Mouse (Mus musculus) embryonic facial prominence, embryonic 14.5 days (tissue): ENCODE data around the gene Slc25a11. TPM values are rescaled to one million over a fixed set of nuclear protein-coding genes. Genes with fewer than 3 reads are reported as not detected.
A peak's percentile ranks its signal among the peaks of the same experiment; 100 is the strongest.

Experiments
- ATAC-seq: fragments of 200-750 bp; cut with Nextera tagmentation; 2 replicates; pipeline ENCODE4 v1.8.0; 2017; ENCODE audit warnings: low read depth, moderate number of reproducible peaks, moderate TSS enrichment
- DNase-seq: peaks from one replicate; pipeline ENCODE4 v3.0.0-alpha.2; 2015; ENCODE audit warnings: low spot score
- H3K27ac ChIP-seq: fragments of 300-500 bp; sonication (generic); replicated peaks from 2 replicates; pipeline ENCODE4 v1.5.1; 2014; ENCODE audit warnings: low read depth, mild to moderate bottlenecking, low read length, moderate library complexity
- H3K27me3 ChIP-seq: fragments of 300-500 bp; sonication (generic); replicated peaks from 2 replicates; pipeline ENCODE4 v1.6.1; 2014; ENCODE audit warnings: low read length; ENCODE audit not compliant: control insufficient read depth, insufficient read depth
- H3K36me3 ChIP-seq: fragments of 300-500 bp; sonication (generic); 2 replicates; pipeline ENCODE4 v1.6.1; 2014; ENCODE audit warnings: low read length, mixed read lengths; ENCODE audit not compliant: control insufficient read depth, insufficient read depth
- H3K4me1 ChIP-seq: fragments of 300-500 bp; sonication (generic); 2 replicates; pipeline ENCODE4 v1.6.1; 2014; ENCODE audit warnings: antibody characterized with exemption, low read length; ENCODE audit not compliant: control insufficient read depth, insufficient read depth
- H3K4me2 ChIP-seq: fragments of 300-500 bp; sonication (generic); 2 replicates; pipeline ENCODE4 v1.6.1; 2014; ENCODE audit warnings: low read depth, mild to moderate bottlenecking, low read length, moderate library complexity, mixed read lengths
- H3K4me3 ChIP-seq: fragments of 300-500 bp; sonication (generic); 2 replicates; pipeline ENCODE4 v1.5.1; 2014; ENCODE audit warnings: low read depth, mild to moderate bottlenecking, low read length
- H3K9ac ChIP-seq: fragments of 300-500 bp; sonication (generic); 2 replicates; pipeline ENCODE4 v1.6.1; 2014; ENCODE audit warnings: low read depth, mild to moderate bottlenecking, low read length, moderate library complexity, mixed read lengths
- H3K9me3 ChIP-seq: fragments of 300-500 bp; sonication (generic); 2 replicates; pipeline ENCODE4 v1.6.1; 2016; ENCODE audit warnings: low read length; ENCODE audit not compliant: control insufficient read depth
- WGBS: fragments of 180-500 bp; shearing (Covaris S2); extraction: QIAGEN DNeasy Blood & Tissue Kit; methylation state at CpG from one replicate; pipeline ENCODE4 v1.1.7; 2014; 5-methylcytosine and 5-hydroxymethylcytosine counted together
- polyA plus RNA-seq: library from polyadenylated mRNA; unstranded; fragments of >200 nt; fragmentation: Nextera tagmentation; extraction: Ambion mirVana; gene quantifications from 2 replicates; pipeline ENCODE4 v1.2.1, GENCODE M21; 2014

Gene Slc25a11
- polyA plus RNA-seq, 1 experiment from 2014 or later = 147 TPM

DNA sequence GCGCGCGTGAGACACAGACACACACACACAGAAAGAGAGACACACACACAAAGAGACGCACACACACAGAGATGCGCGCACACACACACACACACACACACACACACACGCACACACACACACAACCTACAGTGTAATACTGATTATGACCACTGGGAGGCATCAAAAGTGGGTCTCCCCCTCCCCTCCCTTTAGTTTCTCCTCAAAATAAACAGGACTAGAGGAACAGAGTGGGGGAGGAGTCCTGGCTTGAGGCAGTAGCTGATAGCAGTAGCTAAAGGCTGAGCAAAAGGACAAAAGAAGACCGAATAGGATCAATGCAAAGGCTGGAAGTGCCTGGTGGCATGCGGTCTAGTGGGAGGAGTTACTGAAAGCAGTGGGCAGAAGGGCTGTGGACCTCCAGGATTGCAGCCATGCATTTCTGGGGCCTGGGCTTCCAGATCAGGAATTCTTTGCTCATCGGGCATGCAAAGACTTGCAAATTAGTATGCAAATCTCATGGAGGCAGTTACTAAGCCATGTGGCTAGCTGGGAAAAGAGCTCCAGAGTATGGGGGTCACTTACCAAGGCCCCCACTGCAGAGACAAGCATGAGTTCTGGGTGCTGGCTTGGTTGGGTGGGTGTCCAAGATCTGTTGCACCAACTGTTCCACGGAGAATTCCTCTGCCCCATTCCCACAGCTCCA, 34.8 kb upstream of the Slc25a11 start:
- DNase-seq (peak; percentile 61), ATAC-seq (peak; percentile 65; the same call in 1 of the 2 replicates)
- H3K9me3 ChIP-seq = no peaks in the 10 kb centered on the region
- no peak overlapping the region for H3K4me2 ChIP-seq
- H3K27me3 ChIP-seq = no peaks in the 10 kb centered on the region
- H3K36me3 ChIP-seq = peaks cover 58% of the 10 kb centered on the region
- WGBS = 23% methylated on average over 11 of the region's 11 CpGs
- no peak overlapping the region for H3K4me3 ChIP-seq
- H3K4me1 ChIP-seq = no peaks in the 10 kb centered on the region; the same call in 1 of the 2 replicates
- no peak overlapping the region for H3K27ac ChIP-seq
- 0 out of 2 replicates have a peak overlapping the region, but pooled peaks have one; percentile 10 for H3K9ac ChIP-seq

DNA sequence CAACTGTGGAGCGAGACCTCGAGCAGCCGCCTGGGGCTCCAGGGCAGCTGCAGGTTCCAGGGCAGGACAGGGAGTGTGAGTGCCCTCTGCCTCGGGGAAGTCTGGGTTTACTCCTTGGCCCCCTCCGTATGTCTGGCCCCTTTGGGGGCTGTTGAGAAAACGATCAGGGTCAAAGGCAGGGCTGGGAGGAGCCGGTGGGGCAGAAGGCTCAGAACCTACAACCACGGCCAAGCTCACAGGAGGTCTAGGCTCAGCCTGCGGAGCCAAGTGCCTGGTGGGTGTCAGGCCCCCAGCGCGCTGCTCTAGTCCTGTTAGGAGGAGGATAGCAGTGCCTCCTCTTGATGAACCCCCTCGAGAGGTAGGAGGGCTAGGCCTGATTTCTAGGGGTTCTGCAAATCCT, 33.9 kb upstream of the Slc25a11 start:
- WGBS = 58% methylated on average over 12 of the region's 12 CpGs
- Histone ChIP-seq H3K4me1 (no peaks in the 10 kb centered on the region; the same call in 1 of the 2 replicates), H3K9me3 (no peaks in the 10 kb centered on the region), H3K9ac (no peak overlapping the region), H3K27ac (no peak overlapping the region), H3K4me3 (no peak overlapping the region), H3K4me2 (no peak overlapping the region), H3K36me3 (peaks cover 63% of the 10 kb centered on the region), H3K27me3 (no peaks in the 10 kb centered on the region)
- ATAC-seq (no peak), DNase-seq (no peak)

DNA sequence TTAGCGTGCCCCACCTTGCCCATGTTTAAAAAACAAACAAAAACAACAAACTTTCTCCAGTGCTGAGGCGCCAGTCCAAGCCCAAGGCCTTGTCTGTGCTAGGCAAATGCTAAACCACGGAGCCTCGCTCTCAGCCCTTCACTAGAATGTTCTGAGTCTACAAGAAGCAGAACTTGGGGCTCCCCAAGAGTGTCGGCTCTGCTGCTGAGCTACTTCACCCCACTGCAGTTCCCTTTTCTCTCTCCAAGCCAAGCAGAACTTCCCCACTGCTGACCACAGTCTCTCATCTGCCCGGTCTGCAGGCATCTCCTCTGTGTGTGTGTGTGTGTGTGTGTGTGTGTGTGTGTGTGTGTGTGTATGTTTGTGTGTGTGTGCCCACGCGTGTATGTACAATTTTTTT, 32.6 kb upstream of the Slc25a11 start:
- ATAC-seq = no peak
- no peak overlapping the region for H3K27ac ChIP-seq

DNA sequence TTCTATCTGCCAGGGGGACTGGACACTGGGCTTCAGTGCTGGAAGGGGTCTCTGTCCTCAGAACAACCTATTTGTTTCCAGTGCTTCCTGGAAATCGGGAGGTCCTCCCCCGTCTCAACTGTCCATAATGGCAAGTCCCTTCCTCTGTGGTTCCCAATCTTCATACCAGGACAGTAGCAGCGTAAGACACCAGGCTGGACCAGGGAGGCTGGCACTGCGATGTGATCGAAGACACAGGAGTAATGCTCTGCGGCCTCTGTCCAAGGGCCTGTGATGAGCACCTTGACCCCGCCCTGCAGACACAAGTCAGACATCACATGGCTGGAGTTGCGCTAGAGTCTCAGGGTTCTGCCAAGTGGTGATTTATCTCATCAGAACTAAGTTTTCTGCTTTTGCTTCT, 32.1 kb upstream of the Slc25a11 start:
- no peak overlapping the region for H3K9ac ChIP-seq
- DNase-seq = no peak
- H3K9me3 ChIP-seq = no peaks in the 10 kb centered on the region
- H3K36me3 ChIP-seq = peaks cover 74% of the 10 kb centered on the region
- H3K27ac ChIP-seq = no peak overlapping the region
- no peak overlapping the region for H3K4me3 ChIP-seq
- 97% methylated on average over 8 of the region's 8 CpGs for WGBS
- no peaks in the 10 kb centered on the region; the same call in 1 of the 2 replicates for H3K4me1 ChIP-seq
- no peak overlapping the region for H3K4me2 ChIP-seq
- H3K27me3 ChIP-seq = no peaks in the 10 kb centered on the region
- ATAC-seq = no peak

More for the DNA sequence above, 32.6 kb upstream of the Slc25a11 start:
- H3K4me1 ChIP-seq = no peaks in the 10 kb centered on the region; the same call in 1 of the 2 replicates
- H3K4me3 ChIP-seq = no peak overlapping the region
- no peak overlapping the region for H3K9ac ChIP-seq
- H3K4me2 ChIP-seq = no peak overlapping the region
- H3K27me3 ChIP-seq = no peaks in the 10 kb centered on the region
- H3K36me3 ChIP-seq = peaks cover 72% of the 10 kb centered on the region
- WGBS = 94% methylated on average over 6 of the region's 8 CpGs
- no peaks in the 10 kb centered on the region for H3K9me3 ChIP-seq
- DNase-seq = no peak

DNA sequence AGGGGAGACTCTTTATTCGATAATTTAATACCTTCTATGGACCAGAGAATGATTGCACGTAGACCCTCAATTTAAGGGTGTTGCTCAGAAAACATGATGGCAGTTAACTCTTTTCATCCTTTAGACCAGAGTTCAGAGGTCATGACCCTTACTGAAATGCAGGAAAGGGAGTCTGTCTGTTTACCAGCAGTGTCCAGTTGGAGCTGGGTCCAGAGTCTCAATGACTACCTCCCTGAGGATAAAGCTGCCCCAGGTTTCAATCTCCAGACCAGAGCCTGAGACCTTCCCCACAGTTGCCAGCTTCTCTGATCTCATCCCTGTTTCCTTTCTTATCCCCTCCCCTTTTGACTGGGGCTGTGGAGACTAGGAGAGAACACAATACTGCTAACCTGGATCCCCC, 31.3 kb upstream of the Slc25a11 start:
- no peaks in the 10 kb centered on the region; the same call in 1 of the 2 replicates for H3K4me1 ChIP-seq
- H3K4me2 ChIP-seq = no peak overlapping the region
- no peak overlapping the region for H3K4me3 ChIP-seq
- DNase-seq = no peak
- WGBS = 48% methylated on average over 2 of the region's 2 CpGs
- ATAC-seq = no peak
- no peak overlapping the region for H3K27ac ChIP-seq
- H3K9me3 ChIP-seq = no peaks in the 10 kb centered on the region
- peaks cover 74% of the 10 kb centered on the region for H3K36me3 ChIP-seq
- H3K27me3 ChIP-seq = no peaks in the 10 kb centered on the region
- H3K9ac ChIP-seq = no peak overlapping the region

DNA sequence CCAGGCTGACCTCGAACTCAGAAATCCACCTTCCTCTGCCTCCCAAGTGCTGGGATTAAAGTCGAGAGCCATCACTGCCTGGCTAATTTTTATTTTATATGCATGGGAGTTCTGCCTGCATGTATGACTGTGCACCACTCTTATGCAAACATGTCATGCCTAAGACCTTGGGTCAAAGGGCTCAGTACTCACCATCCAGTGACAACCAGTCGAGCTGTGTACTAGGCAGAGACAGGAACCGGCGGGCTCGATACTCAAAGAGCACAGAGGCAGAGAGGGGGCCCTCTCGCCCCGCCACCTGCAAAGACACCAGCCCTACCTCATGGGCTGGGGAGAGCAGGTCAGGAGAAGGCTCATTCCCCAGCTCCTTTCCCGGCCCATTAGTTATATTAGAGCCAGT, 30.8 kb upstream of the Slc25a11 start:
- Histone ChIP-seq H3K27me3 (no peaks in the 10 kb centered on the region), H3K36me3 (peaks cover 72% of the 10 kb centered on the region), H3K4me2 (no peak overlapping the region), H3K4me1 (no peaks in the 10 kb centered on the region; the same call in 1 of the 2 replicates), H3K9ac (no peak overlapping the region), H3K27ac (no peak overlapping the region), H3K4me3 (no peak overlapping the region), H3K9me3 (no peaks in the 10 kb centered on the region)
- WGBS = 83% methylated on average over 9 of the region's 9 CpGs
- no peak for DNase-seq
- ATAC-seq = no peak

DNA sequence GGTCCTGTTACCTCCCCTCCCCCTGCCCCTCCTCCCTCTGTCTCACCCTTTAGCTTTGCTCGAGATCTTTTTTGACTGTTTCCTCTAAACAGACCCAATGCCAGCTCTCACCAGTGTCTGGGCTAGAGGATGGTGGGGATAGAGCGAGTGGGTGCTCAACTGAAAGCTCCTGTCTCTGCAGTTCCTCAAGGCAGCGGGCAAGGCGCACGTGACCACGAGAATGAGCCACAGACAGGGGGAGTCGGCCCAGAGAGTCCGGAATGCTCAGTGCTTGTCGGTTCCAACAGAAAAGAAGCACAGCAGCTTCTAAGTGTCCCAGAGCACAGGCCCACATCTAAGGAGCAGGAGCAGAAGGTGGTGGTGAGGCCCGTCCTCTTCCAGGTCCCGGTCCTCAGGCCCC, 27.2 kb upstream of the Slc25a11 start:
- Histone ChIP-seq H3K27me3 (no peaks in the 10 kb centered on the region), H3K9ac (no peak overlapping the region), H3K27ac (no peak overlapping the region), H3K9me3 (no peaks in the 10 kb centered on the region), H3K4me2 (no peak overlapping the region), H3K4me3 (no peak overlapping the region), H3K4me1 (0 out of 2 replicates have a peak, but pooled peaks cover 4% of the 10 kb centered on the region), H3K36me3 (peaks cover 46% of the 10 kb centered on the region)
- 70% methylated on average over 11 of the region's 11 CpGs for WGBS
- DNase-seq (no peak), ATAC-seq (no peak)

DNA sequence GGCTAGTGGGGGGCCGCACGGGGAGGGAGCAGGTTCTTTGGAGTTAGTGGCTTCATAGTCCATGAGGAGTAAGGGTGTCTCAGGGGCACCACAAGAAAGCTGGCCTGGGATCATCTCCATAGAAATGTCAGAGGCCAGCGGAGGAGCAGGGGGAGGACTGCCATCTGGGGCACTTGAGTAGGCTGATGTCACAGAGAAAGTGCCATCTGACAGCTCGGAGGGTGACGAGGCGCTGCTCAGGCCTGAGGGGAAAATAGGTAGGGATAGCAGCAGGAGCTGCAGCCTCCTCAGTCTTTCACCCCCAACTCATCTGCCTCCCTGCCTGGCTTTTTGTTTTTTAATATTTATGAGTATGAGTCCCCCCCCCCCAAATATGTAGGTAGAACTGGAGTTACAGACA, 26.7 kb upstream of the Slc25a11 start:
- Histone ChIP-seq H3K4me2 (no peak overlapping the region), H3K4me3 (no peak overlapping the region), H3K27me3 (no peaks in the 10 kb centered on the region), H3K9ac (no peak overlapping the region), H3K36me3 (peaks cover 42% of the 10 kb centered on the region), H3K9me3 (no peaks in the 10 kb centered on the region), H3K27ac (no peak overlapping the region), H3K4me1 (0 out of 2 replicates have a peak, but pooled peaks cover 4% of the 10 kb centered on the region)
- ATAC-seq (no peak), DNase-seq (no peak)
- 69% methylated on average over 6 of the region's 6 CpGs for WGBS
